Mouse (Mus musculus) megakaryocyte-erythroid progenitor cell, adult 5-6 weeks (primary cell): ENCODE measurements around the gene Bmf. TPM values are rescaled to one million over a fixed set of nuclear protein-coding genes. Genes with fewer than 3 reads are reported as not detected.

Experiments used
- ATAC-seq: replicated peaks from 2 replicates; pipeline ENCODE4 v1.8.0; 2016; ENCODE audit warnings: mild to moderate bottlenecking, inconsistent platforms; ENCODE audit not compliant: severe bottlenecking, poor library complexity, low FRiP score, low TSS enrichment
- total RNA-seq, 2 experiments: library from RNA; stranded (forward) in 1 of 2; stranded (reverse) in 1 of 2; fragments of 200-1000, 215-1000 nt in 1 of 2; fragments of >200 nt in 1 of 2; fragmentation: Nextera tagmentation in 1 of 2; gene quantifications; 2 replicates each; pipeline ENCODE4 v1.2.3; 2014 to 2017

Bmf gene
- total RNA-seq, 2 experiments from 2014 or later, result 1.2 to 2.1 TPM

DNA sequence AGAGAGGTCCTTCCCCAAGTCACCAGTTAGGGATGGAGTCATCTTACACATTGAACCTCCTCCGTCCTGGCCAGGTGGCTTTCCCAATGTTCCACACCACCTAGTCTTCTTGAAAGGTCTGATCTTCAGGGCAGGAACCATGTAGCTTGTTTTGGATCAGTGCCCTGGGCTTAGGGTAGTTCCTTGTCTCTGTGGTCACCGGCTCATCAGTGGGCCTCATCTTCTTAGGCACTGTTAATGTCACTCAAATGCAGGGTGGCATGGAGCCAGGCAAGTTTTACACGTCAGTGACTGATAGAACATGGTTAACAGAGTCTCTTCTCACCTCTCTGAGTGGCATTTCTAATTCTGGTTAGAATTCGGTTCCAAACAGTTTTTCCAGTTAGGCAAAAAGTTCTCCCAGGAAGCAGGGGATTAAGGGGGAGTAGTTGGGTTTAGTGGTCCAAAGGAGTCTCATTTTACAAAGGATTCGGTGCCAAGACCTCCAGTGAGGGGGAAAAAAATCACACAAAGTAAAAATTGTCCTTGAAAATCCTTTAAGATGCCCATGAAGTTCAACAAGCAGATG, 26.2 kb downstream of the Bmf start:
- ATAC-seq, result 0 out of 2 replicates have a peak, but pooled peaks have one; percentile 40

DNA sequence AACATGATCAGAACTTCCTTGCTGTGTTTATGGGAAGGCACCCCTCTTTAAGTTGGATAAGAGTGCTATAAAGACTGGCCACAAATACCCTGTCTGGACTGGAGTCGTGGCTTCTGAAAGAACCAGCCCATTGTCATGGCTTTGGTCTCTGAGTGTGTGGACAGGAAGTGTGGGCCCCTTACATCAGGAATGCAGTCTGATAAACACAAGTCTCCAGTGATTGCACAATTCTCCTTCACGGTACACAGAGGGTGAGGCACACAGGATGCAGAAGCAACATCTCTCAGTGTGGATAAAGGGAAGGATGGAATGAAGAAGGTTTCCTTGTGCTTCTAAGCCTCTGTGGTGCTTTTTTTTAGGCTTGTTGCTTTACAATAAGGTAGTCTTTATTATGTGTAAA, 27.2 kb downstream of the Bmf start:
- no peak for ATAC-seq

DNA sequence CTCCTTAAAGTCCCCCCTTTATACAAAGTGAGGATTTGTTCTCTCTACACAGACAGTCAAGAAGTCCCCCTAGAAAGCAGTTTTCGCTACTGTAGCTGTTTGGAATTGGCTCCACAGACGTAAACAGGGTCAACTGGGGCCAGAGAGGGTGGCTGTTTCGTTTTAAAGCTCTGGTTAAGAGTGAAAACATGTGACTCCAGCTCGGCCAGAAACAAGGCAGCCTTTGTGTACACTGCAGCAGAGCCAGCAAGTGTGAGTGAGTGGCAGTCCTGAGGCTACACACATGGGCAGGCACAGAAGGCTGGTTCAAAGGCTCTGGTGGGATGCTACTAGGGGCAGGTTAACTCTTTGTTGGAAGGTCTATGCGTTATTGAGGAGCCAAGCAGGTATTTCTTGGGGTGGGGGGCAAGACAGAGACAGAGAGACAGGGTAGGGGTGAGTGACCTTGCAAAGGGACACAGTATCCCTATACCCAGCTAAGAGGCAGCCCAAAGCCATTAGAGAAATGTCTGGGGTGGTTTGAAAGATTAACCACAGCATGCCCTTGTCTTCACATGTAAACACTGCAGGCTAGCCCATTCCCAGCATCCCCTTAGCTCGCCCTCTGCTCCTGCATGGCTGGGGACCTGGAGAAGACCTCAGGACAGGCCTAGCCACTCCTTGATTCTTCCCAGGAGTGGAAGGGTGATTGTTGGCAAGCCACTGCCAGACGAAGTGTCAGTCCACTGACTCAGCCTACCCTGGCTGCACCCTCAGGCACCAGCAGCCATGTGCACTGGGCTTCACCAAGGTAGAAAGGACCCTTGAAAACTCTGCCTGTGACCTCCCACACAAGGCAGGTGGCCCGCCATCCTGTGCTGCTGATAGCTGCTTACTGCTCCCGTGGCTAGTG, 29.2 kb downstream of the Bmf start:
- ATAC-seq, result 0 out of 2 replicates have a peak, but pooled peaks have one; percentile 25

DNA sequence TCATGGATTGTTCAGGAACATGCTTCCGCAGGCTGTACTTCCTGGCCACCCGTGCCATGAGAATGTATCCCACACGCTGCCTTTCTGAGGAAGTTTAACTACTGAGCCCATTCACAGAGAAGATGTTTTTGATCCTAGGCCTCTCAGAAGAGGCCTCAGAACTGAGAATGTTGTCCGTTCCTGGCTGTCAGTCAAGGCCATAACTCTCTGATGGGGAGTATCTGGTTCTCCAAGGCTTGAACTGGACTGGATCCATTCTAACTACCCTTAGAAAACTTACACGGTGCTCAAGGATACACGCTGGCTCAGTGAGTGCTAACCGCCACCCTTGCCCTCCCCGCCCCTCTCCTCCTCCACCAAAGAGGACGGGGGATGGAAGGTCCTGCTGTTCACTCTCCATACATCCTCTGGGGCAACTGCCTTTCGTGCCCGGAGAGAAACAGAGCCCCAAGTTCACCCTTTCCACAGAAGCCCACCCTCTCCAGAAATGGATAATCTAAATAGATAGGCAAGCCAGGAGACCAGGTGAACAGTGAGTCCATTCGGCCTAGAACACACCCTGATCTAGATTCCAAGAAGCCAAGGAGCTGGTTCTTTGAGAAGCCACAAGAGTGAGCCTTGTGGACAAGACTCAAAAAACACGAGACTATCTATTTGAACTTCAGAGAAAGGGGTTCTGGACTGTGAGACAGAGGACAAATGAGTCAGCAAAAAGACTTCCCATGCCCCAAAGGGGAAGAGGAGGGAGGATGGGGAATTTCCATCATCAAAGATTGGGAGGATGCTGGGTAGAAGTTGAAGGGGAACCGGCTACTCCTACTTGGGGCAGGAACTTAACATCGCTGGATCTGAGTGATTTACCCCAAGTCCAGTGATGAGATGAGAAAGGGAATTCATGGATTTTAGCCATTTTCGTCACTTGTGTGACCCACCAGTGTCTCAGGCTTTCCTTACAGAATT, 36.8 kb downstream of the Bmf start:
- no peak for ATAC-seq

DNA sequence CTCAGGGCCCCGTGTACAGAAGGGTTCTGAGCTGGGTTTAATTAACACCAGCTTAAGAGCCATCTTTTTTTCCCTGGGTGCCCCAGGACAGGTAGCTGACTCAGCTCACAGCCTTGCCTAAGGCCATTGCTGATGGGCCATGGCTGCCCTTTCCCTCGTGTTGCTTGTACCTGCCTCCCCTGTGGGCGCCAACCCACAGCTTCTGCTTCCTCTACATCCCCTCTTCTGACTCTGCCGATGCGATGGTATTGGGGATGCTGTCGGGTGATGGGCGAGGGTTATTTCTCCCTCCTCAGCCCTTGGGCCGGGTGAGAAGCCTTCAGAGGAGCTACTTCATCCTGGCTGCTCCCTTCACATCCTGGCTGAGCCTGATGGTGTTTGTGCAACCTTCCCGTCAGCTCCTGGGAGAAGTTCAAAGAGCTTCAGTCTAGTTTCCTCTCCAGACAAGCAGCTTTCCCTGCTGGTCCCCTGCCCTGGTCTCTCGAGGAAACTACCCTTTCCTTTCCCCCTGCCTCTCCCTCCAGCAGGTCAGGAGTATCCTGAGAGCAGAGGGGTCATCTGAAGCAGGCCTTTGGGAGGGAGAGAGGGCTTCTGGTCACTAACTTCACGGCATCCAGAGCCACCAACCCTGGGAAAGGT, 37.6 kb downstream of the Bmf start:
- ATAC-seq, result no peak

DNA sequence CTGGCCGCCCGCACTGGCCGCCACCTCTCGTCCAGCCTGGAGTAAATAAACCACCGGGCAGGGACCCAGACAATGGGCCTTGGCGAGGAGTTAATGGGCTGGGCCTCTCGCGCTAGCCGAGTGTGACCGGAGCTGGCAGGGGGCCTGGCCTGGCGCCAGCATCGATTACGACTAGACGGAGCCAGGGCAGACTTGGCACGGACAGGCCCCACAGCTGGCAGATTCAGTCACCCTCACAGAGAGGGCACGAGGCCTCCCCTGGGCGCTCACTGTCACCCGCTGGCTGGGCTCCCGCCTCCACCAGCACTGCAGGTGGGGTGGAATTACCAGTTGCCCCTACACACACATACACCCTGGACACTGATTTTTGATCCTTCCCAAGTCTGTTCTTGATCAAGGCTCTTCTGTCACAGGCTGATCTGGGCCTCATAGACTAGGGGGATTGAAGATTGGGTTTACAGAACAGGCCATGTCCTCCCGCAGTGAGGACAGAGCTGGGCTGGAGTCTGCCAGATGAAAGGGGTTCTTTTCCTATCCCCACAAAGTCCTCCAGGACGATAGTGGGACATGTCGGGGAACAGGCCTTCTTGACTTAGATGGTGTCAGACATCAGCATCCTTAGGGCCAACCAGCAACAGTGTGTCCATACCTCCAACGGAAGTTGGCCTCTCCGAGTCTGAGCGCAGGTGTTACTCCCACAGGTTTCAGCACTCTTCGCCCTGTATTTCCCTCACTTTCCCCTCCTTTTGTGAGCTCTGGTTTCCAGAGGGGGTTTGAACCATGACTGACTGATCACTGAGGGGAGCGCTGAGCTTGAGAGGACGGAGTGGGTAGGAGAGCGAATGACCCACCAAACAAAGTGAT, 38.8 kb downstream of the Bmf start:
- ATAC-seq, result 0 out of 2 replicates have a peak, but pooled peaks have one; percentile 16

DNA sequence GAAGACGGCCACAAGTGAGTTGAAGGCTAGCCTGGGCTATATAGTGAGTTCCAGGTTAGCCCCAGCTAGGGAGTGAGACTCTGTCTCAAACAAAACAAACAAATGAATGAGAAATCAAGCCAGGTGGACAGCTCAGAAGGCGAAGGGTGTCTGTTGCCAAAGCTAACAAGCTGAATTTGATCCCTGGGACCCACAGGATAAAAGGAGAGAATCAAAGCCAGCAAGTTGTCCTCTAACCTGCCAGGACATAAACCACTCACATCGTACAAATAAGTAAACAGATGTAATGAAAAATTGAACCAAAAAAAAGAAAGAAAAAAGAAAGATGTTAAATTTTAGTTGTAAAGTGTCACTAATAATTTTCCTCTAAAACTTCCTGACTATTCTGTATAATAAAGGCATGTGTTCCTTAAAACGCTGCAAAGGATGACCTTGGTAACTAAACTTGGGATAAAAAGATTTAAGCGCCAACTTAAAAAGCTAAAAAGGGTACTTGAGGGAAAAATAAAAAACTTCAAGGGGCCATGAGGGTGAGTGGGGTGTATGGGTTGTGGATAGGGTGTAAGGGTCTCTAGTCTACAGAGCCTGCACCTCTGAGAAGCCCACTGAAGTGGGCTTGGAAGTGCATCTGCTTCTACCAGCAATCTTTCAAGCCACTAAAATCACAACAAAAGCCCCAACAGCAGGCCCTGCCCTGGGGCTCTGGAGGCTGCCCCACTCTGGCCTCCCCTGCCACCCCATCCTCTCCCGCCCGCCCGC, 39.6 kb downstream of the Bmf start:
- ATAC-seq, result no peak

DNA sequence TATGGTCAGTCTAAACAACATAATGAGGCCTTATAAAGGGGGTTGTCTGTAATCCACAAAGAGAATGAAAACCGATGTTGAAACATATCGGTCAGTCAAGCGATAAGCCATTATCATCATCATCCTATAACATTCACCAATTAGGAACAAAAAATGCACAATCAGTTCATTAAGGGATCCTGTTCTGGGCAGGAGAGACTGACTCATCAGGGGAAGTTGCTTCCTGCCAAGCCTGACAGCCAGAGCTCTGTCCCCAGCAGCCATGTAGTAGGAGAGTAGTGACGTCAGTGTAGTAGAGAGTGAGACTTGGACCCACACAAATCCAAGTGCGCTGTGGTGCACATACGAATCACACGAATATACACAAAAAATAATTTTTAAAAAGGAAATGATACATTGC, 42.4 kb downstream of the Bmf start:
- ATAC-seq, result no peak

DNA sequence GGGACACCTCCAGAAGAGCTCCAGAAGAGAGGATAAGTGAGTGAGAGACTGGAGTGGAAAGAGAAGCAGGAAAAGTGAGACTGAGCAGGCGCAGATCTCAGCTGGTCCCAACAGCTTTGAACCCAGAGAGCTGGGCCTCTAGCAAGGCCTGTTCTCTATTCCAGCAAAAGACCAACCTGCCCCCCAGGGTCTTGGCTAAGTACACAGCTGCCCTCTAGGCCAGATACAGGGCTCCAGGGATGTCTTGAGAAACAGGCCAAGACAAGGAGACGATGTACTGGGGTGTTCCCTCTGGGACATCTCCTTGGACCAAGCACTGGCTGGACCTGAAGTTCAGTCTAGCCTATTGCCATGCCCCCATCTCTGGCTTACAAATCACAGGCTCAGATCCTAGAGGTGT, 49.3 kb downstream of the Bmf start:
- no peak for ATAC-seq

DNA sequence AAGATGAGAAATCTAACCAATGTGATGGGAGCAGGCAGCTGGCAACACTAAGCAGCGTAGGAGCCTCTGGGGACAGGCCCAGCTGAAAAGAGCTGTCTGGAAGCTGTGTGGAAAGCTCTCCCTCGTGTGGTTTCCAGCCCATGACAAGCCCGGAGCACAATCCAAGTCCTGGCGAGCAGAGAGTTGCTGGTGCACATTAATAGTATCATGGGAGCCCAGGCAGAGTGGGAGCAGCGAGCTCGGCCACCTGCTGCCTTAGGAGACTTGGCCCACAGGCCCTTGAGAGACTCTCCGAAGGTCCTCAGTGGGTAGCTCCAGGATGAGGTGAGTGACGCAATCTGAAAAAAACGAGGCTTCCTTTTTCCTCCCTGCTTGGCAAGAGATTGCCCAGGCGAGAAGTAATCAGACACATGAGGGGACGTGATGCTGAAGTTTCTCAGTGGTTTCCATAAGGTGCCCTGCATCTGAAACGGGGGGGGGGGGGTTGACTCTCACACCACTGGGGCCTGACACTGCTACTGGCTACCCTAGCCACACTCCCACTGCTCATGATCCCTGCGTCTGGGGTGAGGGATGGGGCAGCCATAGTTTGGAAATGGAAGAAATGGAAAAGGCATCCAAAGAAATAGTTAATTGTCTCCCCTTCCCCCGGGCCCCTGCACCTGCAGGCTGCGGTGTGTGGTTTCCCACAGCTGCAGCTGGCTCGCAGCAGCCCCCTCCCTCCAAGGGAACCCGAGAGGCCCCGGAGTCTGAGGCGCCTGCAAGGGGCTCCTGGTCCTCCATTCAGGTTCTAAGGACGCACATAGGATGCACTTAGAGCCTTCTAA, 50.1 kb downstream of the Bmf start:
- ATAC-seq, result no peak

DNA sequence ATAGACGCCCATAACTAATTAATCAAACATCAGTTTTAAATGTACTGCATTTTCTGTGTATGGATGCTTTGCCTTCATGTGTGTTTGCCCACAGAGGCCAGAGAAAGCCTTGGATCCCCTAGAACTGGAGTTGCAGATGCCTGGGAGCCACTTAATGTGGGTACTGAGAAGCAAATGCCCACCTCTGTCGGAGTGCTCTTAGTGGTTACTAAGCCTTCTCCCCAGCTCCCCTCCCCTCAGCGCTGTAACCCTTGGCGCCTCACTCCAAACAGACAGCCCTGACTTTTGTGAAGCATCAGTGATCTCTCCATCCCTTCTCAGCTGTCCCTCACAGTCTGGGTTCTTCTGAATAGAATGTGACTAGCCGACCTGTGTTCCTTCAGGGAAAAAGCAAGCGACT, 51.0 kb downstream of the Bmf start:
- ATAC-seq, result no peak

DNA sequence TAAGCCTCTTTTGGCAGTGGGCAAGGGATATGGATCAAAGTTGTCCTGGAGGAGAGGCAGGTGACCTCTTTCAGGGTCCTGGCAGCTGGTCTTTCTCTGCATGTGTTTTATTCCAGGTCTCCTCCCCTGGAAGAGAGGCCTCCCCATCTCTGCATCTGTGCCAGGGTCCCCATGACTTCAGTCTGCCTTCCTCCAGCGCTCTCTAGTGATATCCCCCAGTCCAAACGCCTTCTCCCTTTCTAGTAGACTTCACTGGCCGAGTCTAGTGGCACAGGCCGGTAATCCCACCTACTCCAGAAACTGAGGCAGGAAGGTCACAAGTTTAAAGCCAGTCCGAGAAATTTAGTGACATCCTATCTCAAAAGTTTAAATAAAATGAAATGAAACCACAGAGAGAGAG, 51.6 kb downstream of the Bmf start:
- ATAC-seq, result no peak

DNA sequence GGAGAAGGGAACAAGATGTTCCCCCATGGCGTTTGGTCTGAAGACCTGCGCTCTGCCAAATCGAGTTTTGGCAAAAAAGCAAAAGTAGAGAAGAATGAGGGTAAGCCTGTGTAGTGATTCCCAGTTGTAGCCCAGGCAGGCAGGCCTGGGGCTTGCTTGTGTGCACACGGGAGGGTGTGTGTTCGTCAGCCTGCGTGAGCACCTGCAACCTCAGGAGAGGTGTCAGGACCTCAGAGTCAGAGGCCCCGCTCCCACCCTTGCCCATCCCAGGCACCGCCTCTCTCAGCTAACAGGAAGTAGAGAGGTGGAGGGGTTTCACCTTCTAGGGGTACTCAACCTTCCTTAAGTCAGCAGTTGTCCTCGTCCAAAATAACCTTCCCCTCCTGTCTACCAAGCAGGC, 54.5 kb downstream of the Bmf start:
- ATAC-seq, result no peak

DNA sequence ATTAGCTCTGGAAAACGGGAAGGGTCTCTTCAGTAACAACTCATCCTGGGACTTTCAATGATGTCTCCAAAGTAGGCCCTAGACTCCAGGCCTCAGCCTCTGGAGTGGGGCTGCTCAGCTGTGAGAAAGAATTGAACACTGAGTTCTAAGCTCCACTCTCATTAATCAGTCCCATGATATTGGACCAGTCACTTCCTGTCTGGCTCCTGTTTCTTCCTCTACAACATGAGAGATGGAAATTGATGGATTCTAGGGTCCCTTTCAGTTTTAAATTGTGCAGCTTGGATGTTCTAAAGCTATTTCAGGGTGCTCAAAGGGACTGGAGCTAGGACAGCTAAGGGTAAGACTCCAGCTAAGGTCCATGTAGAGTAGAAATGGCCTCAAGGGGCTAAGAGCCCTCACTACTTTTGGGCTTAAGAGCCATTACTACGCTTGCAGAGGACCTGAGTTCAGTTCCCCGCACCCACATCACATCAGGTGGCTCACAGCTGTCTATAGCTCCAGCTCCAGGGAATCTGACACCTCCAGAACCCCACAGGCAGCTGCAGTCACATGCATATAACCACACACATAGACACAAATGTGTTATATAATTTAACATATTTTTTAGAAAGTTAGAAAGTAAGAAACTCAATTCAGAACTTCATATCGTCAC, 57.6 kb downstream of the Bmf start:
- no peak for ATAC-seq

DNA sequence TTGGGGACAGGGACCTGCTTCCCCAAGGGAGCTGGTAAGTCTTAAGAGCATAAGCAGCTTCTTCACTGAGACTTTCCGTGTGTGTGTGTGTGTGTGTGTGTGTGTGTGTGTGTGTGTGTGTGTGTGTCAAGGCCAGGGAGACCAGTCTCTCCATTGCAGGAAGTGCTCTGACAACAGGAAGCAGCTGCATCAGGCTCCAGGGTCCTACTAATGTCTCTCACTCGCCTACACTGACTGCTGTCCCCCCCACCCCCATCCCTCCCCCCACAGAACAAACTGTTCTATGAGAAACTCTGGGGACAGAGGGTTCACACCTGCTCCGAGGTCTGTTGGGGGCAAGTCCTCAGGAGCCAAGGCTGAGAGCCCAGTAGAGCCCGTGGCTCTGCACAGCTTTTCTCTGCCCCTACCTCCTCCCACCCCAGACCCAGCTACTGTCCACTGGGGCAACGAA, 58.2 kb downstream of the Bmf start:
- no peak for ATAC-seq

DNA sequence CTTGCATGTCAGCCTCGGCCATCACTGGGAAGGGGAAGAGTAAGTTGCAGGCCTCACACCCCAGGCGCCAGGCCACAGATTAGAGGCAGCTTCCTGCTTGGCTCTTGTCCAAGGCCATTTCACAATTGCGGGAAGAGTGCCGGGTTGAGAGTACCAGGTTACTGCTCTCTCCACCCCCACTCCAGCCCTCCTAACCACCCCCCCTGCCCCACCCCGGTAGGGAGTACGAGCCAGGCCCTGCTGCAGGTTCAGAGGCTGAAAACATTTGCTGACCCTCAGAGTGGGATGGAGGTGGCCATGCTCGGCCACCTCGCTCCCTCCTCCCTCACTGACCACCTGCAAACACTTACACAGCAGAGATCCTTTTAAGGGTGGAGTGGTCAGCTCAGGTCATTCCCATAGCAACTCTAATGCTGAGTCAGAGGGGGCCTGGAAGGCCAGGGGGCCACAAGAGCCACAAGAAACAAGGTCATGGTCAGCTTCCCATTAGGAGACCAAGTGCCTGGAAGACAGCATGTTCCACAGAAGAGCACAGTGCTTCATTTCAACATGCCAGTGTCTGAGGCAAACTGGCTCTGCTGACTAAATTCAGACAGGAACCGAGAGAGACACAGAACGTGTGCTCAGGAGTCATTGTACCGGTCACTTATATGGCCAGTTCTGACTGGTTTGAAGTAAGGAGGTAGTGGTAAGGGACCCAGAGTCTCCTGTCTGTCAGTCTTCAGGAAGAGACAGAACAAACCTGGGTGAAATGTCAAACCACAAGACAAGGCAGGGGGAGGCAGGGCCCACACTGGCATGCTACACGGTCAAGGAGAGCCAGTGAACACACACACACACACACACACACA, 59.0 kb downstream of the Bmf start:
- no peak for ATAC-seq
